Mouse (Mus musculus) olfactory bulb, adult 2 months (tissue): ENCODE results near the gene Slc47a1.

Experiments used
- CTCF ChIP-seq: fragments of 200-500 bp; IDR thresholded peaks from 2 replicates; pipeline ENCODE4 v1.5.1; 2012; ENCODE audit warnings: low read depth, mild to moderate bottlenecking, low read length, moderate library complexity; ENCODE audit not compliant: insufficient read depth
- POLR2A ChIP-seq: fragments of 200-500 bp; IDR thresholded peaks from 2 replicates; pipeline ENCODE4 v1.6.1; 2012; ENCODE audit warnings: mild to moderate bottlenecking, low read depth, low read length, moderate library complexity; ENCODE audit not compliant: insufficient read depth

DNA sequence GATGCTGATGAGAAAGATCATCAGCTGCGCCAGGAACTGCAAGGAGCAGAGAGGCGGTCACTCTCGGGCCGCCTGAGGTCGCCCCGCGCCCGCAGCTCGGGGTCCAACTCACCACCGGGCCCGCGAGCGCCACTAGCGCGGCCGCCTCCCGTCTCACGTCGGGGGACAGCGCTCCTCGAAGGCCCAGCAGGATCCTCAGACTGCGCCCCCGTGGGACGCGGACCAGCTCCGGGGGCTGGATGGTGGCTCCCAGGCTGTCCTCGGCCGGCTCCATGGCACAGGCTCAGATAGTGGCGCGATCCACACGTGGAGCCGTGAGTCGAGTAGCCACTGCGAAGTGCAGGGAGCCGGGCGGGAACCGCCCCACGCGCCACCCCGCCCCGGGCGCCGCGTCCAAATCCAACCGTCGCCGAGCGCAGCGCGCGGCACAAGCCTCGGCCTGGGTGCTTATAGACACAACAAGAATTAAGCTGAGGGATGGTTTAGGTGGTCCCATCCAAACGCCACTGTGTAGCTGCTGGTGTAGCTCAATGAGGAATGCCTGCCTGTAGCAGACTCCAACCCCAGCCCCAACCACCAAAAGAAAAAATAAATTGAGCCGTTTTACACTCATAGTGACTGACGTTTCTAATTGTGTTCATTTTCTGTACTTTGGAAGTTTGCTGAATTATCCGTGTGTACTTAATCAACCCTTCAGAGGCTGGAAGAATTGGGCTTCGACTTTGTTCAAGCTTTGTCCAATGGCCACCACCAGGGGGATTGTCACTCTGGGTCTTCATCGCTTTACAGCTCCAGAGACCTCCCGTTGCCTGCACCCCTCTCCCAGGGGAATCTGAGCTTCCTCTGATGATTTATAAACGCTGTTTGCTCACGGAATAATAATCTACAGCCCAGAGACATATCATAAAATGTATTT is 35.4 kb downstream of the Slc47a1 start, which contains the start of gene Slc47a2:
- TF ChIP-seq CTCF (no peak), POLR2A (no peak)
